Mouse (Mus musculus): ENCODE measurements around the gene Nlrp6.
"Not testable (repeated sequence)": the region's sequence is repeated elsewhere in the genome, so short reads cannot be mapped to it uniquely, and the experiment has no call there.

Nlrp6 gene

DNA sequence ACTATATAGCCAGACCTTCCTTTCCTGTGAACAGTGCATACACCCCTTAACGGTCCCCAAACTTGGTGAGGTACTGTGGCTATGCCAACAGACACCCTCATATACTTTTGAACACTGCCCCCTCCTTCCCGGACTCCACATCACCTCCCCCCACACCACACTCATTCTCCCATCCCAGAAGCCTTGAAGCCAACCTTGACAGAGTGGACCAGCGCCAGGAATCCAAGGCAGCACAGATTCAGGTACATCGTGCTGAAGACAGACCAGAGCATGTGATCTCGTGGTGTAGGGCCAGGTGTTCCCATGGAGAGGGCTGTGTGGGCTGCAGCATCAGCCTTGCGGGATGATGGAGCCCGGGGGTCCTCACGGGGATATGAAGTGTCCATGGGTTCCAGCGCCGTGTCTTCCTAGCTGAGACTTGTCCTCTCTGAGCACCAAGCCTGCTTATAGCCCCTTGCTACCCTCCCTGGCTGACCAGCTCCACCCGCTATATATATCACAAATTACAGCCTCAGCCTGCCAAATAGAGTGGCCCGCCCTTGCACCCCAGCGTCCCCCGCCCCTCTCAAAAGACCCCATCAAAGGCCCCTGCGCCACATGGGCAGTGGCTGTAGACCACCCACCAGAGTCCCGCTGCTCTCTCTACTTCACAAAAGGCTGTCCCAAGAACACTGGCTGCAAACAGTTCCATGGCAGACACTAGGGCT lies 29.3 kb downstream of the Nlrp6 start, which contains the start of gene Ifitm5:
Ifitm5 (minus strand) TSS at position 468 of the 707 bp plus-strand sequence.
- DNase-seq (ENCODE audit: low read depth): no peak

DNA sequence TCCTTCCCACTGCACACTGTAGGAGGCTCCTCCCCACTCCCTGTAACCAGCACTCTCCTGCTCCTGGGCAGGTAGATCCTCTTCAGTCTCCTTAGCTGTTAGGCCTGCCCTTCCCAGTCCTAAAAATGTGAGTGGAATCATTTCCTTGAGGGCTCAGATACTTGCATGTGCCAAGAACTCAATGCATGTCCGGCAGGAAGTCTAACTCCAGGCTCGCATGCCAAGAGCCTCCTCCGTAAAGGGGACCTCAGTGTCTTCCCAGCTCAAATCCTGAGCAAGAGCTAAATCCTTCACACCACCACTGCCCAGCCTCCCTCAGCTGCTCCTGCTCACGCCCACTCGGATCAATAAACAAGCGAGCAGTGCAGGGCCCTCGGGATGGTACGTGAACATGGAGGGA lies 30.3 kb downstream of the Nlrp6 start:
- no peak for DNase-seq (ENCODE audit: low read depth)

DNA sequence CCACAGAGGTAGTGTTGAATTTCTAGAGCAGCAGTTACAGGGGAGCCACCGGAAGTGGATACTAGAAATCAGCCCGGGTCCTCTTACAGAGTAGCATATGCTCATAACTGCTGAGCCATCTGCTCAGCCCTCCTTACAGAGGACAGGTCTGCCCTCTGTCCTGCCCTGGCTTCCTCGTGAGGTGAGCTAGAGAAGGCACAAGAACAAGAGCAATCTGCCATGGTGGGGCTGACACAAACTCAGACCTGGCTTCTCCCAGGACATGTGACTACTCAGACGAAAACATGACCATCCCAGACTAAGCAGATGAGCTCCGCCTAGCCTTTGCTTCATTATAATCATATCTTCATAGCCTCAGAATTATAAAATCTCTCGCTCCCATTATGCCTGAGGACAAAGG lies 31.1 kb downstream of the Nlrp6 start:
- no peak for DNase-seq (ENCODE audit: low read depth)

DNA sequence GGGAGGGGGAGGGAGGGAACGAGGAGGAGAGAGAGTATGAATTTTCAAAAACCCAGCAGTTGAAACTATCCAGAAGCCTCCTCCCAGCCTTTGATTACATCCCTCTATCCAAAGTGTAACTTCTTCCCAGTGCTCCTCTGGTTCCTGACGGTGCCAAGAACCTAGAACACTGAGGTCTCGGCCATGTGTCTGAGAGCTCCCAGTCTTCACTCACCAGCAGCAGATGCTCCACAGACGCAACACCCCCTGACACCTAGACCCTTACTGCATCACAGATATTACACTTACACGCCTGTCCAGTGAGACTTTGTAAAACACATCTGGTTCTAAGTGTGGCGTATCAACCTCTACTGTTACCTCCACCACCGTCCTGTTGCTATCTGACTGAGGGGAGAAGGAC lies 31.7 kb downstream of the Nlrp6 start:
- DNase-seq (ENCODE audit: low read depth): no peak

DNA sequence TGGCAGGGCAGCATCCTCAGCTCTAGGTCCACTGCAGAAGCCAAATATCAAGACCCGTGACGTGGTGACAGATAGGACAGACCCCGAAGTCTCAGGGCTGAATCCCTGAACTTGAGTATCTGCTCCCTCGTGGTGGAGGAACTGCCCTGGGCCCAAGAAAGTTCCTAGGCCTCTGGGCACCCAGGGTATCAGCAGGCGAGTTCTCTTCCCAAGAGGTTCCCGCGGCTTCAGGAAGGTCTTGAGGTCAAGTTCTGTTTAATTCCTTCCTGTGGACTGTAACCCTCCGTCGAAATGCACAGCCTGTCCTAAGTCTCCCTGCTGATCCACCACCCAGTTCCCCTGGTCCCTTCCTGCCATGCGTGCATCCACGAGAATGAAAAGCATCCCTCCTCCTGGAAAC lies 32.4 kb downstream of the Nlrp6 start:
- no peak for DNase-seq (ENCODE audit: low read depth)

DNA sequence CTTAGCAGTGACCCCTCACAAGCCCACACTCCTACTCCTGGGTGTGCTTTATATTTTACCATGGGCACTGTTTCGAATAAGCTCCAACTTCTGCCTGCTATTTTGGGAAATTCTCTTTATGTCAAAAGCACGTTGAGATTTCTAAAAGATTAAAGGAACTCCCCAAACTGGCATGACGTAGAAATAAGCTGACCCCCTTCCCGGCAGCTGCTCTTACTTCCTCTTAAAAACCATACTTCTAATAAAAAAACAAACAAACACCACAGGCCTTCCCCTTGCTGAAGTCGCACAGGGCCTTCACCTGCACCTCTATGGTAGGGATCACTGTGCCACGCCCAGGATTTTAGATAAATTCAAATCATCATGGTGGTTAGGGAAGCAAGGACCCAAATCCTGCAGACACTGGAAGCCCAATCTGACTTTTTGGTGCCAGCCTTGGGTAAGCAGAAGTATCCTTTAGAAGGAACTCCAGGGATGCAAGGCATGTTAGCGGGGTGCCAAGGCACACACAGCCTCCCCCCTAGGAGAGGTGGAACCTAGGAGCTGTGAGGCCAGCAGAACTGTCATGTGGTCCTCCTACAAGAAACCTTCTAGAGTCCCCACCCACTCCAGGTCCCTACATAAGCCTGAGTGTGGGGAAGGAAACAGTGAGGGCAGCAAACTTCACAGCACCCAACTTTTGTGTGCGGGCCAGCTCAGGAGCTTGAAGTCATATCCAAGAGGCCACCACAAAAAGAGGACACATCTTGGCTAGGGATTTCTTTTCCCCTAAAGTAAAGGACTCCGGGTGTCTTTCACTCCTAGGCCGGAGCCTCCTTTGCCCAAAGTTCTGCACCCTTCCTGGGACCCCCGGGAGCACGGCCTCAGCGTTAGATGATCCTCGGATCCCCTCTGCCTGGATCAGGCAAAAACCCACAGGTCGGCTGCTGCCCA lies 33.4 kb downstream of the Nlrp6 start:
- DNase-seq (ENCODE audit: low read depth): peak; percentile 45

DNA sequence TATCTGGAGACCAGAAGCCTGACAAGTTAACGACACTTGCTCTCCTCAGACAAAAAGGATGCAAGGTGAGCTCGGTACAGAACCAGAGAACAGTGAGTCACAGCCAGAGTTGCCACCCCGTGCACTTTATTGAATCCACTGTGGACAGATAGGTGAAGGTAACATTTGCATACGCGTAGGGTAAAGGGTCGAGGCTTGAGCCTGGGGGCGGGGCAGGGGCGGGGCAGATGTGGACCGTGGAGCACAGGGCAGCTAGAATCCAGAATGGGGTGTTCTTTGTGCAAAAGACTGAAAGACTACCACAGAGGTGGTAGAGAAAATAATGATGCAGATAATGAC lies 34.0 kb downstream of the Nlrp6 start:
- DNase-seq (ENCODE audit: low read depth): peak; percentile 51

DNA sequence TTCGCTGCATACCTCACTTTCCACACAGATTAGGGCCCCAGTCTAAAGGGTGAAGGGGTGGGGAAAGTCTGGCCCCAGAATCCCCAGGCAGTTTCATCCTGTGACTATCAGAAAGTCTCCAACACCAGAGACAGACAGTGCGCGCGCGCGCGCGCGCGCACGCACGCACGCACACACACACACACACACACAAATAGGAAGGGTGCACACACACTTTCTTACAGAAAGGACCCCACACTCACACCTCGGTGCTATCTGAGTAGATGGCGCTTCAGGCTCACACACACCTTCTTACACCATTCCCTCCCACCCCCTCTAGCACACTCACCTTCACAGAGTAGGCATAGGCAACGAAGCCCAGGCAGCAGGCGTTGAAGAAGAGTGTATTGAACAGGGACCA lies 34.6 kb downstream of the Nlrp6 start:
- peak; percentile 71 for DNase-seq (ENCODE audit: low read depth)

DNA sequence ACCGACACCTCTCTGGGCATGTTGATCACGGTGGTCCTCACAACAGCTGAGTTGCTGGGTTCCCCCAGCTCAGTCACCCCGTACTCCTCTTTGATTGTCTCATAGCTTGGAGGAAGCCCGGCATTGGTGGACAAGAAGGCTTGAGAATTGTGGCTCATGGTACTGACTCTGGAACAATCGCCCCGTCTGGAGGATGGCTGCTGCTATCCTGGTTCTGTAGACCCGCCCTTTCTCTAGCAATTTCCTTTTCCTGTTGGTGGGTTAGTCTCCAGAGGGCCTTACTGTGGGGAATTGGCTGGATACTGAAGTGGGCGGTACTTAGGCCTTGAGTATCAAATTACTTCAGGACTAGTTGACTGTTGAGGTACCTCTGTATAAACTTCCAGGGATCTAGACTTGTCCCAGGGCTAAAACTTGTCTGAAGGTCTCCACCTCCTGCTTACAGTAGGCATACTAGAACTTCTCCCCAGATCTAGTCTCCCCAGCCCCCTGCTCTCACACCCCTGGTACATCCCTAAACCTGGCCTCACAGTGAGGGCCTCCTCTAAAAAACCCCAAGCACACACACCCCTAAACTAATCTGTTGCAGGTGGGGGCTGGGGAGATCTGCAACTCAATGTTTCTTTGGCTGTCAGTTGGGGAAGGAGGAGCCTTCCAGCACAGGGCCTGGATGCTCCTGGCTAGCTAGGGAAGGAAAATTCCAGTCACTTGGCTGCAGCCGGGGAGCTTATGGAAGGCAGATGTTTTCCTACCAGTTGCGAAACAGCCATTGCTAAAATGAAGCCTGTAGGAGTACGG lies 35.3 kb downstream of the Nlrp6 start, which contains the start of the genes Gm45717 and Ifitm2:
Gm45717 (minus strand) TSS at position 180 of the 798 bp plus-strand sequence.
Ifitm2 (minus strand) TSS at position 230 of the 798 bp plus-strand sequence.
- DNase-seq (ENCODE audit: low read depth): peak; percentile 97

DNA sequence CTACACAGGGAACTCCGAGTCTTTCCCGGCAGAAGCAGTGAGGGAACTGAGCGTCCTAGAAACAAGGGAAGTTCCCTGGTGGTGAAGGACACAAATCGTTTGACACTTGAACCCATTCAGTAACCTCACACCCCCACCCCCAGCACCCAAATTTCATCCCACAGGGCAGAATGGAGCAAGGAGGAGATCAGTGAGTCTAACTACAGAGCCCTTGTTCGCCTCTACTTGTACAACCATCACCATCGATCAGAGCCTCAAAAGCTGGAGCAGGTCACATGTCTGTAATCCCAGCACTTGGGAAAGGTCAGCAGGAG lies 35.8 kb downstream of the Nlrp6 start:
- DNase-seq (ENCODE audit: low read depth): no peak

DNA sequence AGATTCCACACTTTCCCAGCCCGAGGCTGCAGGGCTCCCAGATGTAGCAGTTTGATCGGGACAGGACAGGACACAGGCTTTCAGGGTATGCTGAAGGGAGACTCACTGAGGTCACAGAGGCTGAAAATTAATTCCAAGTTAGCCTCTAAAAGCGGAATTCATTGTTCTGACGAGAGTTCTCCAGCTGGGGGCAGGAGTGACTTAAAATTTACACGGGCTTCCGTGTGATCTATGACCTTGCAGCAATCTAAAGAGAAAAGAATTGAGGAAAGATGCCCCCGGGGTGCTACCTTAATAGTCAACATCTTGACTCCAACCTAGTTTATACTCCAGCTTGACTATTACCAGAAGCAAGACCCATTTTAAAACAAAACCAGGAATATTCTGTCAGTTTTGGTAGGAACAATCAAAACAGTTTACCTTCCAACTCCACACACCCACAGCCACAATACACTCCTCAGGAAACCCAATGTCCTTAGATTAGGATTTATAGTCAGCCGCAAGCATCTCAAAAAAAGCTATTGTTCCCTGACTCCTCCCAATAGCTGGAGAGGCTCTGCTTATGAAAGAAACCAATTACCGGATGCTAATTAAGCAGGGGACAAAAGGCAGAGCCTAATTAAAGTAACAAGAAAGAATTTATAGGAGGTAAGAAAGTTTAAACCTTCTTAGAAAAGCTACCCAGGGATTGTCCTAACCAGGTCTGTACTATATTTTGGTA lies 38.6 kb downstream of the Nlrp6 start:
- peak; percentile 82 for DNase-seq (ENCODE audit: low read depth)

DNA sequence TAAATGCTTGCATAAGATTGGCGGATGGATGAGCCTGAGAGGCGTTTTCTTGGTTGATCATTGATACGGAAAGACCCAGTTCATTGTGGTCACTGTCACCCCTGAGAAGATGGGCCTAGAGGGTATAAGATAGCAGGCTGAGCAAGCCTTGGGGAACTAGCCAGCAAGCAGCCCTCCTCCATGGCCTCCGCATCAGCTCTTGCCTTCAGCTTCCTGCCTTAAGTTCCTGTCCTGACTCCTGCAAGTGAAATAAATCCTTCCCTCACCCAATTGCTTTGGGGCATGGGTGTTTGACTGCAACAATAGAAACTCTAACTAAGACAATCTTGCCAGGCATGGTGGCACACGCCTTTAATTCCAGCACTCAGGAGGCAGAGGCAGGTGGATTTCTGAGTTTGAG lies 39.3 kb downstream of the Nlrp6 start:
- no peak for DNase-seq (ENCODE audit: low read depth)

DNA sequence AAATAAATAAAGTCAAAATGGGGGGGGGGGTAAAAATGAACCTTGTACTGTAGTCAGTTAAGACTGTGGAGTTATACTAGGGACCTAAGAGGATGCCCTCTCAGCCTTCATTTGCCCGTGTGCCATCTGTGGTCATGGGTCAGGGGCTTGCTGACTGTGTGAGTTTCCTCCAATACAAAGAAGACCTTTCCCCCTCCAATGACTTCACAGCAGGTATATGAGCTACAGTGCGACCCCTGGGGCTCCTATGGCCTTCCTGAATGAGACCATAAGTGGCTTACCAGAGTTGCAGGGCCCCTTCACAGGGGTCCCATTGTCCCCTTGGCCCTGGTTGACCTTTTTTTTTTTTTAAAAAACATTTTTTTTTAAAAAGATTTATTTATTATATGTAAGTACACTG lies 40.7 kb downstream of the Nlrp6 start:
- DNase-seq (ENCODE audit: low read depth): no peak

DNA sequence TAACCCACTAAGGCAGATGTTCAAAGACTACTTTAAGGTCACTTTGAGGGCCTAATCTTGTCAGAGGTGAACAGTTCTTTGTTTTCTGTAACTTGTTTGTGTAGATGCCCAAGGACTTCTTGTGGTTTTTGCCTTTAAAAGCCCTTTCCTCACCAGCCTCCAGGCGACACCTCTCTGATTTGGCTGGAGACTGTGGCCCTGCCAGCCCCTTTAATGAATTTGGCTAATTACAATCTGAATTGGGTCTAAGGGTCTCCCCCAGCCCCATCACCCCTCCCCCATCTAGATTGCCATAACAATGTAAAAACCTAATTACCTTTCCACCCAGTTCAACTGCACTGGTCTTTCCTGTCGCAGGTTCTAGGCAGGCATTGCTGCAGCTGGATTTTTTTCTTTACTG lies 42.0 kb downstream of the Nlrp6 start:
- DNase-seq (ENCODE audit: low read depth): no peak

DNA sequence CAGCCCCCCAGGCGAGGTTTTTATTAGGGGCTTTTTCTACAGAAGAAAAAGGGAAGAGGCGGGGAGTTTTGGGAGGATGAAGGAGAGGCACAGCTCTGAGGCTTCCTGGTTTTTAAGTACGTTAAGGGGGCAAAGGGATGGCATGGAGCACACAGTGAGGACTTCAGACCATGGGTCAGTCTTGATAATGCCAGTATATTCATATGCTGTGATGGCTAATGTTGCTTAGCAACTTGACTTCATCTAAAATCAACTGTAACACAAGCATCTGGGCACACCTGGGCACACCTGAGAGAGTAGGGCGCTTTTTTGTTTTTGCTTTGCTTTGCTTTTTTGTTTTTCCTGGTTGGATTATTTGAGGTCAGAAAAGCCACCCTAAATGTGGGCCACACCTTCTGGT lies 46.2 kb downstream of the Nlrp6 start, which contains the start of gene Ifitm1:
Ifitm1 (plus strand) TSS at position 301 of the 400 bp plus-strand sequence.
- no peak for DNase-seq (ENCODE audit: low read depth)

DNA sequence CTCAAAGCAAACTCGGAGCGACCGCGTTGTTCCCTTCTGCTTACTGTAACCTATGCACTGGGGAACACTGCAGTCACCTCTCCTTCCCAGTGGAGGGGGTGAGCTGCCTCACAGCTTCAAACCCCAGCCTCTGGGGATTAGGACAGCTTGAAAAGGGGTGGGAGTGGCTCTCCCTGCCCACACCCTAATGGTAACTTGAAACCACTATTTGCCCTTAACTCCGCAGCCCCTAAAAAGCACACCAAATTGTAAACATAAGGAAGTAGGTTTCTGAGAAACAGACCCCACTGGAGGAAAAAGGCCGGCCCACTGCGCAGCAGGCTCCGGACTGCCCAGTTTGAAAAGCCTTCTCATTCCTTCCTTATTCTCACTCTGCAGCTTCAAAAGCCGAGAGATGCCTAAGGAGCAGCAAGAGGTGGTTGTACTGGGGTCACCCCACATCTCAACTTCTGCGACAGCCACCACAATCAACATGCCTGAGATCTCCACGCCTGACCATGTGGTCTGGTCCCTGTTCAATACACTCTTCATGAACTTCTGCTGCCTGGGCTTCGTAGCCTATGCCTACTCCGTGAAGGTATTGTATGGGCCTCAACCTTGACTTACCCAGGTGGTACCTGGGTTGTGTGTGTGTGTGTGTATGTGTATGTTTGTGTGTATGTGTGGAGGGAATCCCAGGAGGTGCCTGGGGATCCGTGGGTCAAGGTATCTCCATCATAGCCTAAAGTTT lies 47.3 kb downstream of the Nlrp6 start:
- DNase-seq (ENCODE audit: low read depth): no peak

DNA sequence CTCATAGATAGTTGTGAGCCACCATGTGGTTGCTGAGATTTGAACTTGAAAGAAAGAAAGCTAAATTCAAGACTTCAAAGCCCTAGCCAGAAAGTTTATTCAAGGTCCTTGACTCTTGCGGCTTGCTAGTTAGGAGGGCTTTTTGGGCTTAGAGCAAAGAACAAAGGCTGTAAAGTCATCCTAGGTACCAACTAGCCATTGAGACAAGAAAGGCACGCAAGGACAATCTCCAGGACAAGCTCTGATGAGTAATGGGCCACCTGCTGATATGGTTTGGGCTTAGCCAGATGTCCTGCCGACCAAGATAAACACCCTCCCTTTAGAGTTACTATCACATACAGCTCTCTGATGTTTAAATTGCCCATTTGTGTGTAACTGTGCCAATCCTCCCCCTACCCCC lies 48.0 kb downstream of the Nlrp6 start:
- DNase-seq (ENCODE audit: low read depth): not testable (repeated sequence)

DNA sequence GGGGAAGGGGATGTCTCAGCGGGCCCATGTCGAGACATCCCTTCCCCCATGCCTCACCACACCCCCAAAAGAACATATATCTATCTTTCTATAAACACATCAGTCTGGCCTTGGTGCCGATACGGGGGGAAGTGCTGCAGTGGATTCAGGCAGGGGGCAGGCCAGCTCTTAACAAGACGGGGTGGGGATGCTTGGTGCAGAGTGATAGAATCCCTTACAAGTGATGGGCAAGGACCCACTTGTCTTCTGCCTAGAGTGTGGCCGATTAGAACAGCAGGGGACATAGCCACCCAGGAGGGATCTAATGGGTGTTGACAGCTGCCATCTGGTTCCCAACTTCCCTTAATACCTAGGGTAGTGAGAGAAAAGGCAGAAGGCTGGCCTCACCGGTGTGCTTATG lies 50.2 kb downstream of the Nlrp6 start:
- DNase-seq (ENCODE audit: low read depth): no peak

DNA sequence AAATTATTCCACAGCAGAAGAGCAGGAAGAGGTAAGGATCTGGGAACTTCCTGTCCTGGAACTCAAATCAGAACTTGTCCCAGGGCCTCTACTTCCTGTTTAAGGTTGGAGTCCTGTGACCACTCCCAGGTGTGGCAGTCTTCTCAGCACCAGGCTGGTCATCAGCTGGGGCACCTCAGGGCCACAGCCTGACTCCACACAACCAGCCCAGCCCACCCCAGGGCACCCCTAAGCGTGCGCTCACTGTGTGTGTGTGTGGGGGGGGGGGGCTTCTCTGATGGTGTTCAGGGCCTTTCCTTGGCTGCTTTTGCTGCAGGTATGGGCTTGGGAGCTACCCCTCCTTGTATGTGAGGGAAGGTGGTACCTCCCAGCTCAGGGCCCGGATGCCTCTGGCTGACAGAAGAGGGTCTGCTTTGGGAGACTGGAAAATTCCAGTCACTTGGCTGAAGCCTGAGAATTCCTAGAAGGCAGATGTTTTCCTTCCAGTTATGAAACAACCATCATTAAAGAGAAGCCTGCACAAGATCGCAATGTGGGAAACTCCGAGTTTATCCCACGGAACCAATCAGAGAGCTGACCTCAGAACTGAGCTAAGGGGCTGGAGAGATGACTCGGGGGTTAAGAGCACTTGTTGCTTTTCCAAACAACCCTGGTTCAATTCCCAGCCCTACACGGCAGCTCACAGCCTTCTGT lies 50.9 kb downstream of the Nlrp6 start:
- DNase-seq (ENCODE audit: low read depth): peak; percentile 58

DNA sequence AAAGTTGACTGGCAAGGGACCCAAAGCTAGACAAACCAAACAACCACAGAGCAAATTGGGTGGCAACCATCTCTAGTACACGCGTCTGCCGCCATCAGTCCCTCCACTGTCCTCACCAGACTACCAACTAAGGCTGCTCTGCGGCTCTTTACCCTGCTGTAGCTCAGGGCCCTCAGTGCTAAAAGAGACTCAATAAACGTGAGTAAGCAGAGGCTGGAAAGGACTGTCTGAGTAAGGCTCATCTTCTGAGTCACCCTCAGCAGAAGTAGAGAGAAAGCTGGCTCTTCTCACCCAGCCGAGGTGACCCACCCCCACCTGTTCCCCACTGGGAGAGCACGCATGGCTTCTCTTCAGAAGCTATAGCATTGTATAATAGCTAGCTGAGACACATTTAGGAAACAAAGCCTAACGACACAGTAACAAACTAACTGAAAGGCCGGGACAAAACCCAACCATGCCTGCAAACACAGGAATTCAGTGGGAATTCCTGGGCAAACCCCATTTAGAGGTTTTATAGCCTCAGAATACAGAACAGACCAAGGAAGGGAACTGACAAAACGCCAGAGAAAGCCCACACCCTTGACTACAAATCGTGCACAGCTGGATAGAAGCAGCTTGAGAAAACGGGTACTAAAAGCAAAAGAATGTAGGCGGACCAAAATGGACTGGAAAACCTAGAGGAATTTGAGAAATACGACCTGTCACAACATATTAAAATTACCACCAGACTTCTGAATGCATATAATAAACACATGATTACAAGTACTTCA lies 52.9 kb downstream of the Nlrp6 start:
- peak; percentile 79 for DNase-seq (ENCODE audit: low read depth)
